Mouse (Mus musculus) limb, embryonic 11.5 days (tissue): Measurements from ENCODE around the gene Cenpx. TPM values are rescaled to one million over a fixed set of nuclear protein-coding genes. Genes with fewer than 3 reads are reported as not detected.

Source experiments
- ATAC-seq: fragments of 200-750 bp; cut with Nextera tagmentation; 2 replicates; pipeline ENCODE4 v1.8.0; 2017; ENCODE audit warnings: low read depth; ENCODE audit not compliant: insufficient number of reproducible peaks, low FRiP score, low TSS enrichment
- DNase-seq: peaks from one replicate; pipeline ENCODE4 v3.0.0-alpha.2; 2015; ENCODE audit warnings: low spot score
- H3K27ac ChIP-seq: fragments of 300-500 bp; sonication (generic); replicated peaks from 2 replicates; pipeline ENCODE4 v1.5.1; 2014; ENCODE audit warnings: low read depth, mild to moderate bottlenecking, low read length
- H3K27me3 ChIP-seq: fragments of 300-500 bp; sonication (generic); 2 replicates; pipeline ENCODE4 v1.6.1; 2014; ENCODE audit warnings: mild to moderate bottlenecking, low read length, mixed read lengths; ENCODE audit not compliant: control insufficient read depth, insufficient read depth
- H3K36me3 ChIP-seq: fragments of 300-500 bp; sonication (generic); 2 replicates; pipeline ENCODE4 v1.6.1; 2014; ENCODE audit warnings: mild to moderate bottlenecking, low read length, moderate library complexity, mixed read lengths; ENCODE audit not compliant: control insufficient read depth, insufficient read depth
- H3K4me1 ChIP-seq: fragments of 300-500 bp; sonication (generic); 2 replicates; pipeline ENCODE4 v1.6.1; 2014; ENCODE audit warnings: low read length, mixed read lengths; ENCODE audit not compliant: control insufficient read depth, insufficient read depth
- H3K4me2 ChIP-seq: fragments of 300-500 bp; sonication (generic); 2 replicates; pipeline ENCODE4 v1.6.1; 2014; ENCODE audit warnings: low read depth, mild to moderate bottlenecking, moderate library complexity; ENCODE audit not compliant: severe bottlenecking
- H3K4me3 ChIP-seq: fragments of 300-500 bp; sonication (generic); 2 replicates; pipeline ENCODE4 v1.5.1; 2014; ENCODE audit warnings: low read depth, low read length
- H3K9ac ChIP-seq: fragments of 300-500 bp; sonication (generic); 2 replicates; pipeline ENCODE4 v1.6.1; 2014; ENCODE audit warnings: mild to moderate bottlenecking, low read length
- H3K9me3 ChIP-seq: fragments of 300-500 bp; sonication (generic); 2 replicates; pipeline ENCODE4 v1.6.1; 2016; ENCODE audit warnings: low read length; ENCODE audit not compliant: control insufficient read depth
- whole genome bisulfite sequencing: fragments of 180-500 bp; shearing (Covaris S2); extraction: QIAGEN DNeasy Blood & Tissue Kit; methylation state at CpG from one replicate; pipeline ENCODE4 v1.1.7; 2014; 5-methylcytosine and 5-hydroxymethylcytosine counted together
- polyA plus RNA-seq: library from polyadenylated mRNA; unstranded; fragments of >200 nt; fragmentation: Nextera tagmentation; extraction: Ambion mirVana; gene quantifications from 2 replicates; pipeline ENCODE4 v1.2.1, GENCODE M21; 2014

Gene Cenpx
- polyA plus RNA-seq, 1 experiment from 2014 or later = 127 TPM

DNA sequence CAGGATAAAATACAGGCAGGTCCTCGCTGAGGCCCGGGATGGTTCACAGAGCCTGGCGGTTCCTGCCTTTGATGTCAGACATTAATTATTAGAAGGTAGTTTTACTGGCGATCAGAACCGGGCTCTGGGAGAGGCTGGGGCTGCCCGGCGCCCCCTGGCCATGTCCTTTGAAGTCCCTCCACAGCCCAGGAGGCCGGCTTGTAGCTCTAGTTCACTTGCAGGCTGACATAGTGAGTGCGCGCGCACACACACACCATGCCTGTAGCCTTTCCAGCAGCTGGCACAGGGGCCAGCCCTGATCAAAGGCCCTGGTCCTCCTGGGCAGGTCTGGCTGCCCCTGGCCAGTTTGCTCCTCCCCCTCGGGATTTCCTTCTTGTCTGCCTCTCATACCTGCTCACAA is 17.9 kb downstream of the Cenpx start:
- H3K36me3 ChIP-seq = peaks cover 12% of the 10 kb centered on the region; the same call in 1 of the 2 replicates
- no peaks in the 10 kb centered on the region for H3K9me3 ChIP-seq
- no peak overlapping the region; the same call in 1 of the 2 replicates for H3K9ac ChIP-seq
- H3K27me3 ChIP-seq = no peaks in the 10 kb centered on the region
- peaks cover 31% of the 10 kb centered on the region for H3K4me1 ChIP-seq
- ATAC-seq = peak; percentile 80
- H3K4me3 ChIP-seq = no peak overlapping the region
- 7% methylated on average over 12 of the region's 12 CpGs for WGBS
- H3K27ac ChIP-seq = peak overlapping the region; percentile 86
- H3K4me2 ChIP-seq = peak overlapping the region; percentile 15; the same call in 1 of the 2 replicates
- DNase-seq = peak; percentile 85

DNA sequence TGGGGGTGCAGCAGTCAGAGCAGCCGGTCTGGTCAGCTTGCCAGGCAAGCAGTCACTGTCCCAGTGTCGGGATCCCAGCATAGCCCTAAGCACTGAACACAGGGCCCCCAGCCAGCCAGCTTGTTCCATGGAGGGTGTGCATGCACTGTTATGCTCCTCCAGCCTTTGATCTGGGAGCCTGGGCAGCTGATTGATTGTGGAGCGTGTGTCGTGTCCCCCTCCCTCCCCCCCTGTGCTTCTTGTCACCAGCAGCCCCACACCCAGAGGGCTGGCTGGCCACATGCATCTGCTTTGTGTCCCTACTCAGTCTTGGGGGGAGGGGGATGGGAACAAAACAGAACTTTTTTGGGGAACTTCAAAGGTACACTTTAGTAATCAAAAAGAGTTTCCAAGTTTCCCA is 18.4 kb downstream of the Cenpx start:
- peaks cover 31% of the 10 kb centered on the region for H3K4me1 ChIP-seq
- H3K36me3 ChIP-seq = peaks cover 10% of the 10 kb centered on the region; the same call in 1 of the 2 replicates
- WGBS = 2% methylated on average over 4 of the region's 4 CpGs
- ATAC-seq (peak; percentile 66), DNase-seq (peak; percentile 67)
- H3K27ac ChIP-seq = peak overlapping the region; percentile 86
- H3K4me2 ChIP-seq = peak overlapping the region; percentile 15
- no peaks in the 10 kb centered on the region for H3K27me3 ChIP-seq
- H3K4me3 ChIP-seq = no peak overlapping the region
- no peaks in the 10 kb centered on the region for H3K9me3 ChIP-seq
- H3K9ac ChIP-seq = no peak overlapping the region; the same call in 1 of the 2 replicates

DNA sequence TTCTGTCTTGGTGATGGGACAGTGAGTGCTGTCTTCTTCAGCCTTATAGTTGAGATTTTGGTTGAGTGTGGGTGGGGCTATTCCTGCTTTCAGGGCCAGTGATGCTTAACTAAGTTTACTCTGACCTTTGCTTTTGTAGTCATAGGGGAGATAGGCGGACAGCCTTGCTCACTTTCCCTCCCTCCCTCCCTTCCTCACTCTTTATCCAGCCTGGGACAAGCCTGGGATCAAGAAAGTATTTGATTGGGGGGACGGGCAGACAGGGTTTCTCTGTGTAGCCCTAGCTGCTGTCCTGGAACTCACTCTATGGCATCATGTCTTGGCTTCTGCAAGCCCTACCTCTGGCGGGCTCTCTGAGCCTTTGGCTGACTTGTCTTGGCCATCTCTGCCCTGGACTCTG is 20.1 kb downstream of the Cenpx start:
- Histone ChIP-seq H3K36me3 (peaks cover 5% of the 10 kb centered on the region; the same call in 1 of the 2 replicates), H3K9me3 (no peaks in the 10 kb centered on the region), H3K4me3 (no peak overlapping the region), H3K27ac (no peak overlapping the region), H3K4me1 (peaks cover 31% of the 10 kb centered on the region), H3K27me3 (no peaks in the 10 kb centered on the region), H3K9ac (no peak overlapping the region), H3K4me2 (no peak overlapping the region)
- no peak for ATAC-seq
- DNase-seq = no peak
- WGBS = 79% methylated on average over 3 of the region's 3 CpGs

DNA sequence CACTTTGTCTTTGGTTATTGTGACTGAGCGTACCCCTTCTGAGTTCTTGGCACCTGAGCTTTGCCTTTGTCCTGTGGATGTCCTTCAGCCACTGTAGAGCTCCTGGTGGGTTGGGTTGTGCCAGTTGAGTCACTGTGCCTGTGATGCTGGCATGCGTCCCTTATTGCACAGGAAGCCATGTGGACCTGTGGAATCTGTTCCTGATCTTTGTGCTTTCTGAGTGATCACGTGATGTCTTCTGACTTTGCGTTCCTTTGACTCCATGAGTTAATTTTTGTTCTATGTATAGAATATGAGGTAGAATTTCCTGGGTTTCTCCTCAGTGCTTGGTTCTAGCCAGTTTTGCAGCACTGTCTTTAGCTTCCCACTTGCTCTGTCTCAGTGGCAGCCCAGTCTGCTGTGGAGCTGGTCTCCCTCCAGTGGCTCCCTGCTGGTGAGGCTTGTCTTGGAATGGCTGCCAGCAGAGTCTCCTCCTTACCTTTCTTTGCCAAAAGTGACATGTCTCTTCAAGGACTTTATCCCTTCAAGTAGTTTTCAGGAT is 21.0 kb downstream of the Cenpx start:
- Histone ChIP-seq H3K9ac (no peak overlapping the region), H3K27me3 (no peaks in the 10 kb centered on the region), H3K36me3 (peaks cover 5% of the 10 kb centered on the region; the same call in 1 of the 2 replicates), H3K4me1 (peaks cover 25% of the 10 kb centered on the region), H3K27ac (no peak overlapping the region), H3K9me3 (no peaks in the 10 kb centered on the region), H3K4me3 (no peak overlapping the region), H3K4me2 (no peak overlapping the region)
- WGBS = 91% methylated on average over 4 of the region's 4 CpGs
- no peak for DNase-seq
- no peak for ATAC-seq

DNA sequence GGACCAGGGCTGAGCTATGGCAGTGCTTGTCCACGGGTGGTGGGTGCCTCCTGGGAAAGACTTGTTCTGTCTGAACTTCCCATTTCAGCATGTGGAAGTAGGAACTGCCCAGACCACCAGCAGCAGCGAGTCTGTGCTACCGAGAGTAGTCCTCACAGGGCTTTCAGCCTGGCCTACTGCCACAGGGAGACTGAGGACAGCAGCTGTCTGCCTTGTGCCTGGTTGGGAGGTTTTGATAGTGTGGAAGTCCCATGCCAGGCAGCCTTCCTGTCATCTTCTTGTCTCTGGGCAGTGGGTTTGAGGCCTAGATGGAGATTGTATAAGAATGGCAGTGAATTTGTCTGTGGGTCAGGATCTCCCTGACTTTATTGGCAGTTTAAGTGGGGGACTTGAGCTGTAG is 24.2 kb downstream of the Cenpx start:
- H3K4me3 ChIP-seq = no peak overlapping the region
- H3K9ac ChIP-seq = no peak overlapping the region
- H3K4me2 ChIP-seq = no peak overlapping the region
- 0 out of 2 replicates have a peak, but pooled peaks cover 3% of the 10 kb centered on the region for H3K4me1 ChIP-seq
- H3K36me3 ChIP-seq = peaks cover 6% of the 10 kb centered on the region; the same call in 1 of the 2 replicates
- H3K27me3 ChIP-seq = no peaks in the 10 kb centered on the region
- WGBS = 85% methylated on average over 3 of the region's 3 CpGs
- no peak overlapping the region for H3K27ac ChIP-seq
- ATAC-seq = no peak
- no peaks in the 10 kb centered on the region for H3K9me3 ChIP-seq
- DNase-seq = no peak

DNA sequence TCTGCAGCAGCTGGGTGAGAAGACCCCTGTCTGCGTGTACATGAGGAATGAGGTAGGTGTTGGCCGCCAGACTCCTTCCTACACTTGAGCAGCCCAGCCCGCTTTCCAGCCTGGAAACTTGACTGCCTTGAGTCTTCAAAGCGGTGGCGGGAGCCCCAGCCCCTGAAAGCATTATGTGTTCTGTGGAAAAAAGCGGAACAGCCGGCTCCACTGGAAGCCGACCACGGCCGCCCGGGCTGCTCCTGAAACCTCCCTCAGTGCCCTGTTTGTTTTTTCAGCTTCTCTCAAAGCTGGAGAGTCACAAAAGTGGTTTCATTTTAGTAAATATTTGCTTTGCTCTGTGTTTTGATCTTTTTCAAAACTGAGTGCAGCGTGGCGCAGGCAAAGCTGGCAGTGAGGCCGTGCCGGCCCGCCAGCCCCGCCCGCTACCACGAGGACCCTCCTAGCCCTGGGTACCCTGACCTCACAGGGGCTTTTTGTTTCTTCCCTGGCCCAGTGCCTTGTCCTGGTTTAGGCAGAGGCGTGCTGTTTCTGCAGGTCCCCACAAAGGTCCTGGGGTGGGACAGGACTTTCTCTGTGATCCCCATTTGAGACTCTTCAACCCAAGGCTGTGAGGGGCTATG is 26.8 kb downstream of the Cenpx start:
- 86% methylated on average over 20 of the region's 20 CpGs for WGBS
- Histone ChIP-seq H3K4me2 (no peak overlapping the region), H3K27me3 (no peaks in the 10 kb centered on the region), H3K4me1 (no peaks in the 10 kb centered on the region), H3K36me3 (peaks cover 6% of the 10 kb centered on the region; the same call in 1 of the 2 replicates), H3K27ac (no peak overlapping the region), H3K9me3 (no peaks in the 10 kb centered on the region), H3K4me3 (no peak overlapping the region), H3K9ac (no peak overlapping the region)
- ATAC-seq (no peak), DNase-seq (no peak)

DNA sequence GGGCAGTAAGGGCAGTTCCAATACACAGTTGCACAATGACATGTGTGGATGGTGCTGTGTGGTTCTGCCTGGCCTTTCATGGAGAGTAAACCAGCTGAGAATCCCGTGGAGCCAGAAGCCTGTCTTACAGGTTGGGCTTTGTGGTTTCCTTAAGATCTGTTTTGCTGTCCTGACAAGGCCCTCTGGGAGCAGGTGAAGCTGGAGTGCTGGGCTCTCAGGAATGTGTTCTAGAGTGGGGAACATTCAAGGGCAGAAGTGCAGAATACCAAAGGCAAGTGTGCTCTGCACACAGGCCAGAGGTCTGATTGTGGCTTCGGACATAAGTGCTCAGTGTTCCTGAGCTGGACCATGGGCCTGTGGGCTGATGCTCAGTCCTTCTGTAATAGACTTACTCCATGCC is 28.9 kb downstream of the Cenpx start:
- DNase-seq = no peak
- no peak for ATAC-seq
- H3K4me3 ChIP-seq = no peak overlapping the region
- WGBS = 89% methylated on average over 2 of the region's 2 CpGs
- H3K27ac ChIP-seq = no peak overlapping the region
- no peak overlapping the region for H3K4me2 ChIP-seq
- H3K4me1 ChIP-seq = no peaks in the 10 kb centered on the region
- H3K9me3 ChIP-seq = no peaks in the 10 kb centered on the region
- peaks cover 9% of the 10 kb centered on the region; the same call in 1 of the 2 replicates for H3K36me3 ChIP-seq
- H3K27me3 ChIP-seq = no peaks in the 10 kb centered on the region
- no peak overlapping the region for H3K9ac ChIP-seq

DNA sequence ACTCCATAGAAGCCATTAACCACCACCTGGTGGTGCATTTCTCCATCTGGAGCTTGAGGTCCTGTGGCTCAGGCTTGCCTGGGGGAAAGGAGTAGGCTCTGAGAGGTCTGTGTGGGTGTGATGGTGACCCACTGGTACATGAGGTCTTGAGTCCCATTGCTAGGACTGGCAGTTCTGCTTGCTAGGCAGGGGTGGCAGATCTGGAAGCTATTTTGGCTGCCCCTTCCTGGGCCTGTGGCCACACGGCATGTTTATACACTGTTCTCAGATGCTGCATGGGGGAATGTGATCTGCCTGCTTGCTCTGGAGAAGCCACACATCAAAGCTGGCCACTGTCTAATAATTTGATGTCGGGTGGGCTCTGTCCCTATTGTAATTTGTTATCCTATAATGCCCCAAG is 29.5 kb downstream of the Cenpx start:
- H3K9ac ChIP-seq = no peak overlapping the region
- no peak overlapping the region for H3K4me3 ChIP-seq
- no peak for DNase-seq
- 78% methylated on average over 2 of the region's 2 CpGs for WGBS
- no peaks in the 10 kb centered on the region for H3K9me3 ChIP-seq
- H3K36me3 ChIP-seq = peaks cover 9% of the 10 kb centered on the region; the same call in 1 of the 2 replicates
- H3K4me1 ChIP-seq = no peaks in the 10 kb centered on the region
- no peak overlapping the region for H3K4me2 ChIP-seq
- H3K27ac ChIP-seq = no peak overlapping the region
- no peaks in the 10 kb centered on the region for H3K27me3 ChIP-seq
- ATAC-seq = no peak
